Mouse (Mus musculus) heart, postnatal 4 days (tissue): Measurements from ENCODE around the gene Lgalsl. TPM values are rescaled to one million over a fixed set of nuclear protein-coding genes. Genes with fewer than 3 reads are reported as not detected.

Source experiments
- DNase-seq: peaks from one replicate; pipeline ENCODE4 v3.0.0; 2021
- total RNA-seq, 2 experiments: library from RNA; stranded (reverse); gene quantifications; 2 replicates each; pipeline ENCODE4 v1.2.3; 2021

Lgalsl gene
- total RNA-seq, result 10 to 100 TPM; 40.4 to 43.0 TPM

GRCm38 (mm10) chr11:20830686-20831505 is at the start of gene Lgalsl:
Gene Lgalsl (minus strand): TSS chr11:20831056.
- DNase-seq, result peak; percentile 77

GRCm38 (mm10) chr11:20878644-20879043 is 47.8 kb upstream of the Lgalsl start:
- DNase-seq, result no peak

GRCm38 (mm10) chr11:20877578-20878096 is 46.8 kb upstream of the Lgalsl start:
- DNase-seq, result no peak

GRCm38 (mm10) chr11:20873386-20873785 is 42.5 kb upstream of the Lgalsl start:
- DNase-seq, result no peak

- peak; percentile 51 for DNase-seq
These were observed 42.1 kb upstream of the Lgalsl start for GRCm38 (mm10) chr11:20872911-20873310.

GRCm38 (mm10) chr11:20872444-20872843 is 41.6 kb upstream of the Lgalsl start:
- no peak for DNase-seq

- no peak for DNase-seq
These were observed 39.1 kb upstream of the Lgalsl start for GRCm38 (mm10) chr11:20869927-20870326.

- DNase-seq, result no peak
These were observed 34.6 kb upstream of the Lgalsl start for GRCm38 (mm10) chr11:20865450-20865849.

- no peak for DNase-seq
These were observed 33.8 kb upstream of the Lgalsl start for GRCm38 (mm10) chr11:20864647-20865046.

GRCm38 (mm10) chr11:20862101-20862500 is 31.2 kb upstream of the Lgalsl start:
- no peak for DNase-seq

GRCm38 (mm10) chr11:20860351-20860750 is 29.5 kb upstream of the Lgalsl start:
- no peak for DNase-seq

GRCm38 (mm10) chr11:20859858-20860257 is 29.0 kb upstream of the Lgalsl start:
- DNase-seq, result no peak

GRCm38 (mm10) chr11:20858921-20859668 is 28.2 kb upstream of the Lgalsl start:
- DNase-seq, result peak; percentile 86

- no peak for DNase-seq
These were observed 27.1 kb upstream of the Lgalsl start for GRCm38 (mm10) chr11:20857921-20858320.

GRCm38 (mm10) chr11:20854032-20854741 is 23.3 kb upstream of the Lgalsl start:
- DNase-seq, result no peak

- no peak for DNase-seq
These were observed 19.3 kb upstream of the Lgalsl start for GRCm38 (mm10) chr11:20850196-20850595.

GRCm38 (mm10) chr11:20849403-20849802 is 18.5 kb upstream of the Lgalsl start:
- DNase-seq, result no peak

GRCm38 (mm10) chr11:20837366-20837765 is 6.5 kb upstream of the Lgalsl start:
- no peak for DNase-seq

GRCm38 (mm10) chr11:20831600-20832137 is 813 bp upstream of the Lgalsl start:
- DNase-seq, result peak; percentile 23

- DNase-seq, result no peak
These were observed 717 bp downstream of the Lgalsl start for GRCm38 (mm10) chr11:20829993-20830685.

GRCm38 (mm10) chr11:20829056-20829686 is 1.7 kb downstream of the Lgalsl start:
- no peak for DNase-seq
